Mouse (Mus musculus) liver, postnatal 0 days (tissue): ENCODE results near the gene Aldh3b2.

ENCODE experiments used
- CTCF ChIP-seq: sonication (generic); IDR thresholded peaks from 2 replicates; pipeline ENCODE4 v1.5.1; 2016; ENCODE audit warnings: antibody characterized with exemption, low read depth
- EP300 ChIP-seq: IDR thresholded peaks from 2 replicates; pipeline ENCODE4 v1.6.1; 2016; ENCODE audit warnings: antibody characterized with exemption, low read depth, mild to moderate bottlenecking

- TF ChIP-seq CTCF (no peak), EP300 (no peak)
Measured at GRCm38 (mm10) chr19:4005091-4005490, 33.0 kb downstream of the Aldh3b2 start.
